In genomic region chr12:38779186-38779777, GRCm38 (mm10) we compare ENCODE assay signal across 8 mouse cellular contexts. TPM values are rescaled to one million over a fixed set of nuclear protein-coding genes. Genes with fewer than 3 reads are reported as not detected.
DNase-seq lines count a peak whose midpoint lies in the region; ATAC-seq and TF ChIP-seq lines count a peak whose summit lies in the region.

Etv1 (plus strand) TSS chr12:38779380.

- no peaks in the 10 kb centered on the region for H3K4me1 ChIP-seq in hindbrain, postnatal 0 days (ENCODE audit: insufficient read depth, low read length)

- peak within 1 kb of the TSS; percentile 83 for H3K27ac ChIP-seq in hindbrain, postnatal 0 days

- no peak for TF ChIP-seq CTCF in hindbrain, postnatal 0 days (IDR thresholded peaks at IDR 0.05; ENCODE audit: low read depth)

- 0% methylated on average over 20 of the region's 20 CpGs for WGBS in hindbrain, postnatal 0 days

- H3K4me3 ChIP-seq in hindbrain, postnatal 0 days (ENCODE audit: low read length), result peak within 1 kb of the TSS; percentile 69

- ATAC-seq in cerebellum, adult (ENCODE audit: insufficient number of reproducible peaks, low FRiP score, low TSS enrichment), result no peak
- ATAC-seq in hindbrain, postnatal 0 days, result peak; percentile 46
- peak; percentile 45 for ATAC-seq in megakaryocyte progenitor cell, adult 5-6 weeks (replicated peaks; ENCODE audit: poor library complexity)

- H3K27me3 ChIP-seq in hindbrain, postnatal 0 days (ENCODE audit: insufficient read depth, low read length), result no peaks in the 10 kb centered on the region

- peak within 1 kb of the TSS; percentile 58 for H3K9ac ChIP-seq in hindbrain, postnatal 0 days (replicated peaks; ENCODE audit: low read length)

- H3K9me3 ChIP-seq in hindbrain, postnatal 0 days (ENCODE audit: low read length), result no peaks in the 10 kb centered on the region

- H3K36me3 ChIP-seq in hindbrain, postnatal 0 days (ENCODE audit: insufficient read depth, low read length), result no peaks in the 10 kb centered on the region

- peak within 1 kb of the TSS; percentile 100 for H3K4me2 ChIP-seq in hindbrain, postnatal 0 days (ENCODE audit: low read depth, low read length)

- DNase-seq in cerebellum, adult 11-12 months, result peak; percentile 53
- peak; percentile 55 for DNase-seq in cerebellum, adult 9-11 months
- DNase-seq in gastrocnemius, postnatal 25 days, result peak; percentile 44
- peak; percentile 63 for DNase-seq in hindbrain, postnatal 0 days (ENCODE audit: low spot score)
- peak; percentile 23 to 27 for DNase-seq in left cerebral cortex, postnatal 36 days (ENCODE audit: low spot score in 2 of 2)
- peak; percentile 22 for DNase-seq in right cerebral cortex, postnatal 25 days

- intact Hi-C loops in left cerebral cortex, postnatal 36 days (cut with DNase I), result loop anchor here (2.0 to 5.0 kb wide), 2 partner anchors 182 to 716 kb away; no protein-coding TSS in a partner anchor

RNA-seq across cellular contexts. Expression of gene Etv1, which starts in this region (rescaled TPM):
- 1 to 10 TPM; 2.6 to 5.3 TPM for total RNA-seq in gastrocnemius, postnatal 25 days (2021)
- 19.0 and 19.3 TPM in 2 replicates for total RNA-seq in hindbrain, postnatal 0 days (2014; rRNA removed)
- polyA plus RNA-seq in hindbrain, postnatal 0 days (2015; fragmentation: Nextera tagmentation; extraction: Ambion mirVana), result 24.5 and 27.1 TPM in 2 replicates
- total RNA-seq in left cerebral cortex, postnatal 36 days (2021), result 10 to 100 TPM; 66.5 to 67.9 TPM
- total RNA-seq in megakaryocyte progenitor cell, adult 5-6 weeks (2015), result 0.32 TPM in 1 of 2 replicates, not detected in the other
- not detected in 2 replicates for total RNA-seq in megakaryocyte progenitor cell, adult 5-6 weeks (2017)

Comparison
In these comparisons a context has a peak if more than half of its experiments do, and no peak if none do; other contexts are left out.
1. Peak in ATAC-seq in megakaryocyte progenitor cell, adult 5-6 weeks; RNA of the gene not detected or under 1 TPM.